Mouse (Mus musculus): ENCODE data around the gene Zic5. TPM values are rescaled to one million over a fixed set of nuclear protein-coding genes. Genes with fewer than 3 reads are reported as not detected.

The Zic5 gene
- polyA plus RNA-seq, 1 experiment from 2014 or later = 1.9 TPM

DNA sequence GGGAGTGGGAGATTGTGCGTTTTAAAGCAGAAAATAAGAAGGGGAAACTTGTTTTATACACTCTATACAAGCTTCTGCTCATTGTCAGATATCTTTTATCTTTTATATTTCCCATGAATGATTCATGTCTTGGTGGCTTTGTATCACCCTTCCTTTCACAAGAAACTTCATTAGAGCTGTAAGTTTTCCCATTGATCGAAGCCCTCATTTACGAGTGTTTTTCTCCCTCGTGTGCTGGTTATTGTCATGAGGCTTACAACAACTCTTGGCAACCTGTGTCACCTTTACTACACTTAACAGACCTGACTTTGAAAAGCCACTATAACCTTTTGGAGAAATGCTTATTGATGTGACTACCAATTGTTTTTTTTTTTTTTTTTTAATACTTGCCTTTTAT, 9.9 kb downstream of the Zic5 start:
- H3K27ac ChIP-seq (replicated peaks; ENCODE audit: low read depth, low read length) = no peak overlapping the region
- H3K4me3 ChIP-seq (ENCODE audit: low read depth, low read length) = no peak overlapping the region
- DNase-seq (ENCODE audit: low spot score) (no peak), ATAC-seq (ENCODE audit: low read depth) (no peak)
- H3K9me3 ChIP-seq (ENCODE audit: control insufficient read depth, low read length) = no peaks in the 10 kb centered on the region
- H3K36me3 ChIP-seq (ENCODE audit: control insufficient read depth, insufficient read depth, low read length) = no peaks in the 10 kb centered on the region
- no peak overlapping the region for H3K9ac ChIP-seq (ENCODE audit: low read depth, low read length)
- H3K27me3 ChIP-seq (replicated peaks; ENCODE audit: control insufficient read depth, insufficient read depth, low read length) = peaks cover 69% of the 10 kb centered on the region
- no peak overlapping the region for H3K4me2 ChIP-seq (ENCODE audit: low read depth, low read length)
- H3K4me1 ChIP-seq (ENCODE audit: control insufficient read depth, insufficient read depth, low read length) = peaks cover 9% of the 10 kb centered on the region; the same call in 1 of the 2 replicates
- WGBS = 75% methylated on average over 4 of the region's 4 CpGs

DNA sequence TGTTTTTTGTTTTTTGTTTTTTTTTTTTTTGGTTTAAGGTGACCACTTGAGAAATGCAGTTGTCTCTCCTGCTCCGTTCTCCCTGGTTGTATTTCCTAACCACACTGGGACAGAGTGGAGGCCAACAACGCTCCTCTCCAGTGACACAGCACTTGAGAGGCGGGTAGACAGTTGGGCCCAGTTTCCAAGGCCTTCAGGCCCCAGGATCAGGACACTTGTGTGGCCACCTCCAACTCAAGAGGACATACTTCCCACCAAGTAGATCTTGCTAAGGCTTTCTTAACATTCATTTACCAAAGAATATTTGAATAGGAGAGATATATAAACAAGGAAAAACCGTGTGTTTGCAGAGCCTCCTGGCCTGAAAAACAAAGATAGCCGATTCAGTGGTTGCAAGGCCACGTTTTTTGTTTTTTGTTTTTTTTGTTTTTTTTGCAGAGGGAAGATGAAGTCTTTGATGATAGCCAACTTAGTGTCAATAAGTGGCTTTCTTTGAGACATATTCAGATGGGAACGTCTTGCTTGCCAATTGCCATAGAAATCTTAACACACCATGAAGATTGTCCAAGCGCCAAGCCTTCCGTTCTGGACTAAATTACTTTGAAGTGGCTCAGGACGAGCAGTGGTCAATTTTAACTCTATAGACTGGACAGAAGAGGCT, 10.4 kb downstream of the Zic5 start:
- peaks cover 69% of the 10 kb centered on the region for H3K27me3 ChIP-seq (replicated peaks; ENCODE audit: control insufficient read depth, insufficient read depth, low read length)
- H3K27ac ChIP-seq (replicated peaks; ENCODE audit: low read depth, low read length) = no peak overlapping the region
- H3K4me2 ChIP-seq (ENCODE audit: low read depth, low read length) = no peak overlapping the region
- DNase-seq (ENCODE audit: low spot score) (no peak), ATAC-seq (ENCODE audit: low read depth) (no peak)
- H3K9me3 ChIP-seq (ENCODE audit: control insufficient read depth, low read length) = no peaks in the 10 kb centered on the region
- H3K36me3 ChIP-seq (ENCODE audit: control insufficient read depth, insufficient read depth, low read length) = no peaks in the 10 kb centered on the region
- H3K4me3 ChIP-seq (ENCODE audit: low read depth, low read length) = no peak overlapping the region
- WGBS = 60% methylated on average over 10 of the region's 10 CpGs
- no peak overlapping the region for H3K9ac ChIP-seq (ENCODE audit: low read depth, low read length)
- H3K4me1 ChIP-seq (ENCODE audit: control insufficient read depth, insufficient read depth, low read length) = peaks cover 9% of the 10 kb centered on the region; the same call in 1 of the 2 replicates

DNA sequence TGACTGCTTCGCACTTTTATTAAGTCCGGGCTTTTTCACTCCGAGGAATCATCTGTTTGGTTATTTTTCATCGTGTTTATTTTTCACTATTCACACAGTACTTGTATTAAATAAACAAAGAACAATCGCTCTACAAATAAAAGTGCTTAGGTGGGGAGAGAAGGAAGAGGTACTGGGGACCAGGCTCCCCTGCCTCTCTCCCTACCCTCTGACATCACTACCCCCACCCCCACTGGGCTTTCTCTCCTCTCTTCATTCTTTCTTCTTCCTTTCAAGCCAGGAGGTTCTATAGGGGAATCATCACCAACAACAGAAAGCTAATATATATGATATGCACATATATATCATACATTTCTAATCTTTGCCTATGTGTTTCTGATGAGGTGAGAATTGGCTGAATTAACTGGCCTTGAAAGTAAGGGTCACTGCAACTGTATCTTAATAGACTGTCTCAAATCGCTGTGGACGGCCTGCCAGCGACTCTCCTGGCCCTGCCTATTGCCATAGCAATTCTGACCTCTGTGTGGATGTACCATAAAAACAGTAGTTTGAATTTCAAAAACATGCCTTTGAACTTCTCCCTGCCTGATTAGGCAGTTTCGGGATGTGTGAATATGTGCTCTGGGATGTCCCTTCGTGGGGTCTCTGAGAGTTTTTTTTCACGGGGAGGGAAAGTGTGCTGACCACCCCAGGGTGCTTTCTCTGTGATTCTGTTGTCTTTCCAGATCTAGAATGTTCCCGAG, 11.3 kb downstream of the Zic5 start:
- H3K4me3 ChIP-seq (ENCODE audit: low read depth, low read length) = peak overlapping the region; percentile 27
- no peak overlapping the region for H3K27ac ChIP-seq (replicated peaks; ENCODE audit: low read depth, low read length)
- H3K36me3 ChIP-seq (ENCODE audit: control insufficient read depth, insufficient read depth, low read length) = no peaks in the 10 kb centered on the region
- H3K27me3 ChIP-seq (replicated peaks; ENCODE audit: control insufficient read depth, insufficient read depth, low read length) = peaks cover 73% of the 10 kb centered on the region
- no peak for DNase-seq (ENCODE audit: low spot score)
- WGBS = 22% methylated on average over 12 of the region's 12 CpGs
- H3K9me3 ChIP-seq (ENCODE audit: control insufficient read depth, low read length) = no peaks in the 10 kb centered on the region
- H3K4me2 ChIP-seq (ENCODE audit: low read depth, low read length) = peak overlapping the region; percentile 51
- no peak overlapping the region for H3K9ac ChIP-seq (ENCODE audit: low read depth, low read length)
- ATAC-seq (ENCODE audit: low read depth) = no peak
- peaks cover 9% of the 10 kb centered on the region; the same call in 1 of the 2 replicates for H3K4me1 ChIP-seq (ENCODE audit: control insufficient read depth, insufficient read depth, low read length)

DNA sequence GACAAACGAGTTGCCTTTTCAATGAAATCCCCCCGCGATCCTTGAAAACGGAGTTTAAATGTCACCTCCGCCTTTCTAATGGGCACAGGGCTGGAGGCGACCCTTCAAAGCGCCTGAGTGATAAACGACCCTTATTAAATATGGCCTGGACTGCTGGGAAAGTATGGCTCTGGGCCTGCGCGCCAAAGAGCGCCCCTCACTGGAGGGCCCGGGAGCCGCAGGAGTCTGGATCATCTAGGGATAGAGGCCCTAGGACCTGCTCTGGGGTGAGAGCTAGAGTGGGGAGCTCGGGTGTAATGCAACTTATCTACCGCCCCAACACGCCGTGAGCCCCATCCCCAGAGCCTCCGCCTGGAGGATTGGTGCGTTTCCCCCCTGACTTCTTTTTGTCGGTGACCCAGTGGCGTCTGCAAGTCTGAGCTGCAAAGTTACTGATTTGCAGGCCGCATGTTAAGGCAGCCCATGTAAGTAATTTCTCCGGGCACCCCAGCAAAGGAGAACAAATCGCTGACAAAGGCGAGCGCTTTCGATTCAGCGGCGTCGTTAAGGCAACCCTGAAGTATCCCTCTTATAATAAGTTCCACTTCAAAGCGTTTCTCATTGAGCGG, 12.0 kb downstream of the Zic5 start:
- ATAC-seq (ENCODE audit: low read depth) = peak; percentile 27; the same call in 1 of the 2 replicates
- Histone ChIP-seq H3K36me3 (ENCODE audit: control insufficient read depth, insufficient read depth, low read length) (no peaks in the 10 kb centered on the region), H3K27ac (replicated peaks; ENCODE audit: low read depth, low read length) (no peak overlapping the region), H3K9ac (ENCODE audit: low read depth, low read length) (no peak overlapping the region), H3K27me3 (replicated peaks; ENCODE audit: control insufficient read depth, insufficient read depth, low read length) (peaks cover 77% of the 10 kb centered on the region), H3K4me2 (ENCODE audit: low read depth, low read length) (peak overlapping the region; percentile 51), H3K9me3 (ENCODE audit: control insufficient read depth, low read length) (no peaks in the 10 kb centered on the region), H3K4me3 (ENCODE audit: low read depth, low read length) (peak overlapping the region; percentile 27), H3K4me1 (ENCODE audit: control insufficient read depth, insufficient read depth, low read length) (peaks cover 9% of the 10 kb centered on the region; the same call in 1 of the 2 replicates)
- DNase-seq (ENCODE audit: low spot score) = no peak
- 6% methylated on average over 32 of the region's 32 CpGs for WGBS

DNA sequence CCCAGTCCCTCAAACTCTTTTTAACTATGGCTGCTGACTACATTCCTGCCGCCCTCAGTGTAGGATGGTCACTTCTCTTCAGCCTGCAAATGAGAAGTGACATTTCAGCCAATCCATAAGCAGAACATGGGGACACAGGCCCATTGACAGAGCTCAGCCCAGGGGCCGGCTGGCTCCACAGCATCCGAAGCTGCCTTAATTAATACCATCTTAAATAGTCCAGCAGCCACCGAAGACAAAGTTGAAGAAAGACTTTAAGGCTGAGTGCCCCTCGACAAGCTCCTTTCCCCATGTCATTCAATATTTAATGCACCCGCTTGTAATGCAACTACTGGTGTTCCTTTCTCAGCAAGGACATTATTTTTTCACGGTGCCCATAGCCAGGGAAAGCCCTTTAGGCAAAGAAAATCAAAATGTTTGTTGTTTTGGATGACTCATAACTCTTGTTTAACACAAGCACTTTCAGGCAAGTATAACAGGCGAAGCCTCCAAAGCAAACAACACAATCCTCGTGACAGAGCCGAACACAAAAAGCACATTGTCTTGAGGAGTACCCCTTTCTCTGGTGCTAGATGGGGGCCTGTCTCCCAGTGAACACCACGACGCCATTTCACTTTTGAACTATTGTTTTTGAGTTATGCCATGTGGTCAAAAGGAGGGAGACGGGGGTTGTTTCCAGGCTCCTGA, 12.6 kb downstream of the Zic5 start:
- H3K9me3 ChIP-seq (ENCODE audit: control insufficient read depth, low read length) = no peaks in the 10 kb centered on the region
- no peaks in the 10 kb centered on the region for H3K36me3 ChIP-seq (ENCODE audit: control insufficient read depth, insufficient read depth, low read length)
- no peak overlapping the region for H3K27ac ChIP-seq (replicated peaks; ENCODE audit: low read depth, low read length)
- H3K9ac ChIP-seq (ENCODE audit: low read depth, low read length) = no peak overlapping the region
- no peak overlapping the region for H3K4me3 ChIP-seq (ENCODE audit: low read depth, low read length)
- DNase-seq (ENCODE audit: low spot score) = peak; percentile 57
- ATAC-seq (ENCODE audit: low read depth) = peak; percentile 28; the same call in 1 of the 2 replicates
- WGBS = 21% methylated on average over 13 of the region's 13 CpGs
- peaks cover 80% of the 10 kb centered on the region for H3K27me3 ChIP-seq (replicated peaks; ENCODE audit: control insufficient read depth, insufficient read depth, low read length)
- peak overlapping the region; percentile 51; the same call in 1 of the 2 replicates for H3K4me2 ChIP-seq (ENCODE audit: low read depth, low read length)
- H3K4me1 ChIP-seq (ENCODE audit: control insufficient read depth, insufficient read depth, low read length) = peaks cover 9% of the 10 kb centered on the region; the same call in 1 of the 2 replicates

DNA sequence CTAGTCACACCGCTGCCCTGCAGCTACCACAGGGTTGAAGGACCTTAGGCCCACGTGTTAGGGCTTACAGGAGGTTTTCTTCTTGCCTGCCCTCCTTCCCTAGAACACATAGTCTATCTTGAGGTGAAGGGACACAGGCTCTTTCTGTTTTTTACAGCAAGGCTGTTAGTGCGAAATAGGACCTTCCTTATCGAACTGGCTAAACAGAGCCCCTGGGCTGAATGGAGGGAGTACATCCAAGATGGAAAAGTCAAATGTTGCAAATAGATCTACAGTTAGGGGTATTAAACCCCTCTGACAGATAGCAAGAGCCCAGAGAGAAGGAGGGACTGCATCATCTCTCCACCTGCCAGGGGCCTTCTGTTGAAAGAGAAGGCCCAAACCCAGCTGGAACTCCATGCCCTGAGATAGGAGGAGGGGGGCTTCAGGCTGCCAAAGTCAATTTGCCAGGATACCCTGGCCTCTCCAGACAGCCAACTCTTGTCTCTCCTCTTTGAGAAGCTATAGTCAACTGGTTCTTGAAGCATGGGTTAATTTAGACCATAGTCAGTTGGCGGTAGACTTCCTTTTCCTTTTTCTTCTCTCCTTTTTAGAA, 13.8 kb downstream of the Zic5 start:
- H3K4me2 ChIP-seq (ENCODE audit: low read depth, low read length) = peak overlapping the region; percentile 86
- peaks cover 85% of the 10 kb centered on the region for H3K27me3 ChIP-seq (replicated peaks; ENCODE audit: control insufficient read depth, insufficient read depth, low read length)
- no peak for DNase-seq (ENCODE audit: low spot score)
- 69% methylated on average over 5 of the region's 5 CpGs for WGBS
- H3K4me3 ChIP-seq (ENCODE audit: low read depth, low read length) = peak overlapping the region; percentile 46; the same call in 1 of the 2 replicates
- H3K27ac ChIP-seq (replicated peaks; ENCODE audit: low read depth, low read length) = no peak overlapping the region
- H3K36me3 ChIP-seq (ENCODE audit: control insufficient read depth, insufficient read depth, low read length) = no peaks in the 10 kb centered on the region
- no peaks in the 10 kb centered on the region for H3K9me3 ChIP-seq (ENCODE audit: control insufficient read depth, low read length)
- peaks cover 9% of the 10 kb centered on the region; the same call in 1 of the 2 replicates for H3K4me1 ChIP-seq (ENCODE audit: control insufficient read depth, insufficient read depth, low read length)
- H3K9ac ChIP-seq (ENCODE audit: low read depth, low read length) = no peak overlapping the region
- ATAC-seq (ENCODE audit: low read depth) = no peak

DNA sequence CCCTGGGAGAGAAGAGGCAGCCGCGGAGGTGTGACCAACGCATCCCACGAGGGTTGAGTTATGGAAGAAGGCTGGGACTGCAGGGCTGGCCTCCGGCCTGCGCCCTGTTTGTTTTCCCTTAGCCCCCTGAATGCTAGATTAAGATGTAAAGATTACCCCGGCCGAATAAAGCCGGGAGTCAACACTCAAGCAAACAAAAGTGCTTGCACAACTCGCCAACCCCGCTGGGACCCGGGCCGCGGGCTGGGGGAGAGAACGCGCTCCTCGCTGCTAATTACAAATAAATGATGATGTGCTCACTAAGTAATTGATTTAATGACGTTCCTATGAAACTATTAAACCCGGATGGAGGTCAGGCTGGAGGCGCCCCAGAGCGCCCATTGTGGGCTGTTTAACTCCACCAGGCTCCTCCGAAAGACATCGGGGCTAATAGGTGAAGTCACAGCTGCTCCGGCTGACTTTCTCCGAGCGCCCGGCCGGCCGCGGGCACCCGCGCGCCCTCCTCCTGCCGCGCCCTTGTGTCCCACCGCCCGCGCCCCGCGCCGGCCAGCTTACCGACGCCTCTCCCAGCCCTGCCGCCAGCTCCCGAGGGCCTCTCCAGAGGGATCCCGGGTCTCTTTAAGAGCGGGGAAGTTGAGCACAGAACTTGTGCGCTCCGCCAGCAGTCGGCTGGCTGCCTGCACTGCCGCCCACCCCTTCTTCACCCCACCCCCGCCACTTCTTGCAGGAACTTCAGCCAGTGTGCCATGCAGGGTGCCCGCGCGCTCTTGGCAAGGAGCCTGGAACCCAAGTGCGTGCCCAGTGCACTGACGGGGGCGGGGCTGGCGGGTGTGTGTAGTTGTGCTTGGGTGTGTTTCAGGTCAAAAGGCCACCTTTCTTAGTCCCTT, 14.7 kb downstream of the Zic5 start, which contains the start of gene Gm5089:
Gene Gm5089 (minus strand): TSS at position 620 of the 887 bp plus-strand sequence.
- no peaks in the 10 kb centered on the region for H3K9me3 ChIP-seq (ENCODE audit: control insufficient read depth, low read length)
- H3K4me1 ChIP-seq (ENCODE audit: control insufficient read depth, insufficient read depth, low read length) = peaks cover 9% of the 10 kb centered on the region; the same call in 1 of the 2 replicates
- under 1% methylated on average over 56 of the region's 59 CpGs for WGBS
- peak within 1 kb of the TSS; percentile 46 for H3K4me3 ChIP-seq (ENCODE audit: low read depth, low read length)
- peaks cover 77% of the 10 kb centered on the region for H3K27me3 ChIP-seq (replicated peaks; ENCODE audit: control insufficient read depth, insufficient read depth, low read length)
- no peak within 1 kb of the TSS; the same call in 1 of the 2 replicates for H3K27ac ChIP-seq (replicated peaks; ENCODE audit: low read depth, low read length)
- H3K4me2 ChIP-seq (ENCODE audit: low read depth, low read length) = peak within 1 kb of the TSS; percentile 86
- H3K9ac ChIP-seq (ENCODE audit: low read depth, low read length) = peak within 1 kb of the TSS; percentile 60
- DNase-seq (ENCODE audit: low spot score) = peak; percentile 60
- peak; percentile 73 for ATAC-seq (ENCODE audit: low read depth)
- H3K36me3 ChIP-seq (ENCODE audit: control insufficient read depth, insufficient read depth, low read length) = no peaks in the 10 kb centered on the region
